Mouse (Mus musculus) liver, embryonic 13.5 days (tissue): ENCODE measurements at regions not wholly inside any gene's neighbourhood (a gene's known extent, or its start where the extent isn't known, plus 50 kb on each side); places are given as distances from the start of the nearest gene placed in this dataset.

ENCODE experiments used
- ATAC-seq: fragments of 200-750 bp; cut with Nextera tagmentation; 2 replicates; pipeline ENCODE4 v1.8.0; 2017; ENCODE audit warnings: low read depth, mild to moderate bottlenecking, moderate number of reproducible peaks, moderate library complexity
- DNase-seq: peaks from one replicate; pipeline ENCODE4 v3.0.0; 2022
- H3K27ac ChIP-seq: fragments of 300-500 bp; sonication (generic); 2 replicates; pipeline ENCODE4 v1.5.1; 2015; ENCODE audit warnings: moderate library complexity, mild to moderate bottlenecking, inconsistent platforms
- H3K27me3 ChIP-seq: fragments of 300-500 bp; sonication (generic); 2 replicates; pipeline ENCODE4 v1.6.1; 2015; ENCODE audit warnings: mild to moderate bottlenecking, inconsistent platforms
- H3K36me3 ChIP-seq: fragments of 300-500 bp; sonication (generic); 2 replicates; pipeline ENCODE4 v1.6.1; 2015; ENCODE audit warnings: mild to moderate bottlenecking, inconsistent platforms
- H3K4me1 ChIP-seq: fragments of 300-500 bp; sonication (generic); replicated peaks from 2 replicates; pipeline ENCODE4 v1.6.1; 2015; ENCODE audit warnings: inconsistent platforms
- H3K4me2 ChIP-seq: fragments of 300-500 bp; sonication (generic); 2 replicates; pipeline ENCODE4 v1.6.1; 2015; ENCODE audit warnings: inconsistent platforms, mild to moderate bottlenecking, moderate library complexity
- H3K4me3 ChIP-seq: fragments of 300-500 bp; sonication (generic); replicated peaks from 2 replicates; pipeline ENCODE4 v1.5.1; 2015; ENCODE audit warnings: mild to moderate bottlenecking, inconsistent platforms
- H3K9ac ChIP-seq: fragments of 300-500 bp; sonication (generic); 2 replicates; pipeline ENCODE4 v1.6.1; 2015; ENCODE audit warnings: mild to moderate bottlenecking, inconsistent platforms
- H3K9me3 ChIP-seq: fragments of 300-500 bp; sonication (generic); replicated peaks from 2 replicates; pipeline ENCODE4 v1.6.1; 2016; ENCODE audit warnings: inconsistent platforms
- WGBS: fragments of 180-500 bp; shearing (Covaris S2); methylation state at CpG from one replicate; pipeline ENCODE4 v1.1.7; 2015; ENCODE audit not compliant: insufficient replicate concordance; 5-methylcytosine and 5-hydroxymethylcytosine counted together

- no peak for ATAC-seq
- no peak for DNase-seq
- 77% methylated on average over 3 of the region's 3 CpGs for WGBS
Observed at GRCm38 (mm10) chr5:60049053-60049452, 1759.6 kb upstream of the G6pd2 start.

GRCm38 (mm10) chr5:60061178-60061577 is 1747.4 kb upstream of the G6pd2 start:
- H3K27ac ChIP-seq: no peak overlapping the region
- H3K27me3 ChIP-seq: no peaks in the 10 kb centered on the region
- ATAC-seq: no peak
- H3K4me1 ChIP-seq: no peaks in the 10 kb centered on the region
- H3K9ac ChIP-seq: no peak overlapping the region
- no peaks in the 10 kb centered on the region for H3K9me3 ChIP-seq
- no peak overlapping the region for H3K4me2 ChIP-seq
- no peak overlapping the region for H3K4me3 ChIP-seq
- no peak for DNase-seq
- no peaks in the 10 kb centered on the region for H3K36me3 ChIP-seq
- WGBS: 52% methylated on average over 6 of the region's 6 CpGs

More at GRCm38 (mm10) chr5:60049053-60049452, 1759.6 kb upstream of the G6pd2 start:
- Histone ChIP-seq H3K36me3 (no peaks in the 10 kb centered on the region), H3K27ac (no peak overlapping the region), H3K4me1 (no peaks in the 10 kb centered on the region), H3K4me3 (no peak overlapping the region), H3K27me3 (no peaks in the 10 kb centered on the region), H3K9ac (no peak overlapping the region), H3K9me3 (no peaks in the 10 kb centered on the region), H3K4me2 (no peak overlapping the region)
